Mouse (Mus musculus) layer of hippocampus, postnatal 25 days (tissue): ENCODE measurements around the gene A630001G21Rik. TPM values are rescaled to one million over a fixed set of nuclear protein-coding genes. Genes with fewer than 3 reads are reported as not detected.

Experiments
- DNase-seq, 2 experiments: peaks; one replicate each; pipeline ENCODE4 v3.0.0; 2022; ENCODE audit warnings: mixed read lengths in 2 of 2, low spot score in 1 of 2; ENCODE audit errors: extremely low spot score in 1 of 2
- microRNA-seq, 2 experiments: library from miRNA; unstranded; fragments of <30 nt; microRNA quantifications; one replicate each; pipeline ENCODE4 v1.2.0; 2021
- total RNA-seq, 2 experiments: library from RNA; stranded (reverse); gene quantifications; 2 replicates each; pipeline ENCODE4 v1.2.3; 2021

Gene A630001G21Rik
- total RNA-seq, 2 experiments from 2014 or later: 0.44 to 0.75 TPM

GRCm38 (mm10) chr1:85686666-85687065 lies 91.8 kb downstream of the A630001G21Rik start:
- no peak for DNase-seq

- DNase-seq: no peak
These were observed 98.2 kb downstream of the A630001G21Rik start for GRCm38 (mm10) chr1:85680226-85680625.

Small RNA genes within 50 kb of the gene (microRNA-seq; reads per million reads assigned to microRNA genes)
- 0 reads per million in 2 experiments for gene Gm25472
- 0 reads per million in 2 experiments for gene Mir8096

Other genes starting within 250 kb of the A630001G21Rik start
- not detected for gene G530012D18Rik, start 203.0 kb downstream of the A630001G21Rik start, total RNA-seq
- 1 to 10 TPM in 1 of 2 experiments, under 1 TPM in 1; 0.81 to 1.2 TPM for gene Sp110, start 179.8 kb downstream of the A630001G21Rik start, total RNA-seq
- gene Sp140, start 178.3 kb downstream of the A630001G21Rik start, total RNA-seq: under 1 TPM; 0.17 to 0.45 TPM
- 1 to 10 TPM; 1.1 to 1.7 TPM for gene Sp100, start 128.7 kb downstream of the A630001G21Rik start, total RNA-seq
- 100 to 1,000 TPM; 149 to 151 TPM for gene Cab39, start 14.8 kb upstream of the A630001G21Rik start, total RNA-seq
- 100 to 1,000 TPM; 728 to 849 TPM for gene Itm2c, start 115.6 kb upstream of the A630001G21Rik start, total RNA-seq
- gene 4933407L21Rik, start 149.8 kb upstream of the A630001G21Rik start, total RNA-seq: 1 to 10 TPM; 3.5 to 4.0 TPM
- gene Gpr55, start 182.4 kb upstream of the A630001G21Rik start, total RNA-seq: under 1 TPM in 1 of 2 experiments, not detected in 1; 0.12 TPM
- gene Spata3, start 238.2 kb upstream of the A630001G21Rik start, total RNA-seq: 1 to 10 TPM; 1.0 to 1.2 TPM